Mouse (Mus musculus) heart, postnatal 25 days (tissue): ENCODE measurements around the gene Bcl9l. TPM values are rescaled to one million over a fixed set of nuclear protein-coding genes. Genes with fewer than 3 reads are reported as not detected.
"Not testable (repeated sequence)": the region's sequence is repeated elsewhere in the genome, so short reads cannot be mapped to it uniquely, and the experiment has no call there.

ENCODE experiments used
- DNase-seq: peaks from one replicate; pipeline ENCODE4 v3.0.0; 2022; ENCODE audit warnings: low spot score
- intact Hi-C: fragments of 180-260 bp; cut with DNase I; formaldehyde crosslinking; loops from one replicate; pipeline ENCODE4 v1.15.1; 2025
- total RNA-seq, 2 experiments: library from RNA; stranded (reverse); gene quantifications; 2 replicates each; pipeline ENCODE4 v1.2.3; 2021

Bcl9l gene
- 10 to 100 TPM; 44.9 to 57.6 TPM for total RNA-seq

- DNase-seq = peak; percentile 91
- intact Hi-C loops = no loop called here
Observed at GRCm38 (mm10) chr9:44482552-44482951, at the start of gene Bcl9l. Bcl9l (plus strand) TSS chr9:44482825.

- no peak for DNase-seq
- intact Hi-C loops = no loop called here
Observed at GRCm38 (mm10) chr9:44435747-44436146, 46.9 kb upstream of the Bcl9l start.

GRCm38 (mm10) chr9:44440961-44441360 is 41.7 kb upstream of the Bcl9l start, which contains the start of gene Foxr1:
Foxr1 (minus strand) TSS chr9:44441136.
- no peak for DNase-seq
- intact Hi-C loops = loop anchor here (10.0 kb wide), 1 partner anchor 364 kb away; the partner anchor contains the start of gene Ttc36

GRCm38 (mm10) chr9:44444402-44445025 is 38.1 kb upstream of the Bcl9l start:
- intact Hi-C loops = loop anchor here (10.0 kb wide), 1 partner anchor 360 kb away; the partner anchor contains the start of gene Ttc36

GRCm38 (mm10) chr9:44450387-44450786 is 32.2 kb upstream of the Bcl9l start:
- no peak for DNase-seq
- intact Hi-C loops = no loop called here

More at GRCm38 (mm10) chr9:44444402-44445025, 38.1 kb upstream of the Bcl9l start:
- not testable (repeated sequence) for DNase-seq

GRCm38 (mm10) chr9:44454132-44454890 is 28.3 kb upstream of the Bcl9l start:
- peak; percentile 54 for DNase-seq
- intact Hi-C loops = loop anchor here (1.0 to 2.0 kb wide), 3 partner anchors 18 to 198 kb away; no protein-coding TSS in a partner anchor

- no peak for DNase-seq
- intact Hi-C loops = loop anchor here (1.0 to 2.0 kb wide), 3 partner anchors 18 to 197 kb away; no protein-coding TSS in a partner anchor
Observed at GRCm38 (mm10) chr9:44454891-44455220, 27.8 kb upstream of the Bcl9l start, which contains the start of gene Upk2. Upk2 (minus strand) TSS chr9:44454976.

- no peak for DNase-seq
- intact Hi-C loops = no loop called here
Observed at GRCm38 (mm10) chr9:44457035-44457742, 25.4 kb upstream of the Bcl9l start.

- no peak for DNase-seq
- intact Hi-C loops = no loop called here
Observed at GRCm38 (mm10) chr9:44461950-44462349, 20.7 kb upstream of the Bcl9l start.

GRCm38 (mm10) chr9:44468224-44468623 is 14.4 kb upstream of the Bcl9l start:
- intact Hi-C loops = no loop called here
- DNase-seq = no peak

GRCm38 (mm10) chr9:44468800-44469199 is 13.8 kb upstream of the Bcl9l start:
- intact Hi-C loops = no loop called here

GRCm38 (mm10) chr9:44473184-44473583 is 9.4 kb upstream of the Bcl9l start:
- intact Hi-C loops = loop anchor here (2.0 kb wide), 1 partner anchor 18 kb away; the partner anchor contains the start of gene Upk2
- no peak for DNase-seq

More at GRCm38 (mm10) chr9:44468800-44469199, 13.8 kb upstream of the Bcl9l start:
- DNase-seq = no peak

- intact Hi-C loops = no loop called here
- no peak for DNase-seq
Observed at GRCm38 (mm10) chr9:44474327-44474726, 8.3 kb upstream of the Bcl9l start.

- intact Hi-C loops = loop anchor here (5.0 kb wide), 1 partner anchor 36 kb away; no protein-coding TSS in a partner anchor
- DNase-seq = no peak
Observed at GRCm38 (mm10) chr9:44475936-44476335, 6.7 kb upstream of the Bcl9l start.

- no peak for DNase-seq
- intact Hi-C loops = loop anchor here (5.0 kb wide), 1 partner anchor 35 kb away; no protein-coding TSS in a partner anchor
Observed at GRCm38 (mm10) chr9:44477339-44478228, 5.0 kb upstream of the Bcl9l start.

GRCm38 (mm10) chr9:44478229-44478921 is 4.2 kb upstream of the Bcl9l start:
- DNase-seq = no peak
- intact Hi-C loops = loop anchor here (5.0 kb wide), 1 partner anchor 34 kb away; no protein-coding TSS in a partner anchor

GRCm38 (mm10) chr9:44478959-44479605 is 3.5 kb upstream of the Bcl9l start:
- intact Hi-C loops = loop anchor here (5.0 kb wide), 1 partner anchor 33 kb away; no protein-coding TSS in a partner anchor
- peak; percentile 81 for DNase-seq
